In genomic region chr7:126676631-126677220, GRCm38 (mm10) we compare ENCODE assay signal across 14 mouse cellular contexts. TPM values are rescaled to one million over a fixed set of nuclear protein-coding genes. Genes with fewer than 3 reads are reported as not detected.
DNase-seq lines count a peak whose midpoint lies in the region; ATAC-seq and TF ChIP-seq lines count a peak whose summit lies in the region.
"Had no signal": no experiment of that assay in that cellular context is flagged by ENCODE, and none has a peak within 500 bp of the region (broad histone marks: within the 10 kb centered on the region; RNA-seq: fewer than 3 reads in every experiment).

No protein-coding gene starts in this region.

- TF ChIP-seq CTCF in intestine, postnatal 0 days (IDR thresholded peaks at IDR 0.05; ENCODE audit: low read depth): no peak
- no peak for TF ChIP-seq CTCF in small intestine, adult 2 months (IDR thresholded peaks at IDR 0.05; ENCODE audit: extremely low read depth, insufficient read length, insufficient replicate concordance, low read depth, low read length)

- TF ChIP-seq POLR2A in small intestine, adult 2 months (IDR thresholded peaks at IDR 0.05; ENCODE audit: low read depth, low read length): no peak

- peak; percentile 93 for DNase-seq in heart, adult 11 months
- no peak for DNase-seq in heart, postnatal 25 days (ENCODE audit: low spot score)
- DNase-seq in lung, postnatal 10 days: no peak
- DNase-seq: cerebellum, adult 18-20 months; thymus, postnatal 25 days had no signal

- H3K27me3 ChIP-seq in intestine, postnatal 0 days (replicated peaks; ENCODE audit: control insufficient read depth, insufficient read depth, low read length): no peaks in the 10 kb centered on the region
- H3K27me3 ChIP-seq in intestine, embryonic 16.5 days (replicated peaks; ENCODE audit: control insufficient read depth, insufficient read depth, low read length): no peaks in the 10 kb centered on the region
- H3K27me3 ChIP-seq in lung, embryonic 15.5 days: no peaks in the 10 kb centered on the region
- no peaks in the 10 kb centered on the region for H3K27me3 ChIP-seq in small intestine, adult 2 months (ENCODE audit: control insufficient read depth, insufficient read depth, low read length)
- H3K27me3 ChIP-seq: CH12.LX; forebrain, embryonic 13.5 days had no signal

- no peak for ATAC-seq in intestine, postnatal 0 days
- ATAC-seq in intestine, embryonic 16.5 days: no peak
- ATAC-seq in lung, embryonic 15.5 days (ENCODE audit: borderline replicate concordance, extremely low read depth, low FRiP score, low TSS enrichment): 0 out of 2 replicates have a peak, but pooled peaks have one; percentile 7
- ATAC-seq: forebrain, embryonic 13.5 days; inflammation-experienced regulatory T-cells, adult 6 months had no signal

- H3K27ac ChIP-seq in intestine, postnatal 0 days (ENCODE audit: low read depth, low read length): peak overlapping the region; percentile 28; the same call in 1 of the 2 replicates
- H3K27ac ChIP-seq in intestine, embryonic 16.5 days (ENCODE audit: low read length): no peak overlapping the region
- H3K27ac ChIP-seq in lung, embryonic 15.5 days: 0 out of 2 replicates have a peak overlapping the region, but pooled peaks have one; percentile 74
- H3K27ac ChIP-seq in small intestine, adult 2 months (ENCODE audit: insufficient read depth, low read depth, low read length): peak overlapping the region; percentile 43
- H3K27ac ChIP-seq: embryonic facial prominence, embryonic 10.5 days; forebrain, embryonic 13.5 days had no signal

- peaks cover 2% of the 10 kb centered on the region; the same call in 1 of the 2 replicates for H3K4me1 ChIP-seq in intestine, postnatal 0 days (replicated peaks; ENCODE audit: control insufficient read depth, insufficient read depth, low read length)
- H3K4me1 ChIP-seq in intestine, embryonic 16.5 days (ENCODE audit: control insufficient read depth, insufficient read depth, low read length): no peaks in the 10 kb centered on the region
- peaks cover 4% of the 10 kb centered on the region; the same call in 1 of the 2 replicates for H3K4me1 ChIP-seq in lung, embryonic 15.5 days
- H3K4me1 ChIP-seq in small intestine, adult 2 months (ENCODE audit: control insufficient read depth, insufficient read depth, insufficient read length, low read length): peaks cover 17% of the 10 kb centered on the region; the same call in 1 of the 2 replicates
- H3K4me1 ChIP-seq: embryonic facial prominence, embryonic 10.5 days; forebrain, embryonic 13.5 days had no signal

- no peaks in the 10 kb centered on the region for H3K9me3 ChIP-seq in intestine, postnatal 0 days (ENCODE audit: control insufficient read depth)
- H3K9me3 ChIP-seq in intestine, embryonic 16.5 days (ENCODE audit: control insufficient read depth, low read length): no peaks in the 10 kb centered on the region
- no peaks in the 10 kb centered on the region for H3K9me3 ChIP-seq in lung, embryonic 15.5 days
- H3K9me3 ChIP-seq: embryonic facial prominence, embryonic 10.5 days; forebrain, embryonic 13.5 days had no signal

- intact Hi-C loops in heart, postnatal 25 days (cut with DNase I): loop anchor here (2.0 kb wide), 1 partner anchor 16 kb away; no protein-coding TSS in a partner anchor

- no peak overlapping the region for H3K9ac ChIP-seq in intestine, postnatal 0 days (ENCODE audit: low read depth, low read length)
- no peak overlapping the region for H3K9ac ChIP-seq in intestine, embryonic 16.5 days (ENCODE audit: low read depth, low read length)
- H3K9ac ChIP-seq in lung, embryonic 15.5 days: no peak overlapping the region
- H3K9ac ChIP-seq: forebrain, embryonic 13.5 days had no signal

- no peak overlapping the region for H3K4me2 ChIP-seq in intestine, postnatal 0 days (replicated peaks; ENCODE audit: low read depth)
- no peak overlapping the region for H3K4me2 ChIP-seq in intestine, embryonic 16.5 days (ENCODE audit: low read depth, low read length)
- H3K4me2 ChIP-seq in lung, embryonic 15.5 days: no peak overlapping the region
- H3K4me2 ChIP-seq: forebrain, embryonic 13.5 days had no signal

- H3K36me3 ChIP-seq in intestine, postnatal 0 days (ENCODE audit: control insufficient read depth, insufficient read depth): peaks cover 17% of the 10 kb centered on the region; the same call in 1 of the 2 replicates
- H3K36me3 ChIP-seq in intestine, embryonic 16.5 days (ENCODE audit: control insufficient read depth, insufficient read depth, low read length): peaks cover 8% of the 10 kb centered on the region; the same call in 1 of the 2 replicates
- H3K36me3 ChIP-seq in lung, embryonic 15.5 days: peaks cover 15% of the 10 kb centered on the region; the same call in 1 of the 2 replicates
- peaks cover 9% of the 10 kb centered on the region; the same call in 1 of the 2 replicates for H3K36me3 ChIP-seq in small intestine, adult 2 months (ENCODE audit: control insufficient read depth, insufficient read depth, low read length)

- 71% methylated on average over 4 of the region's 4 CpGs for WGBS in intestine, postnatal 0 days
- WGBS in intestine, embryonic 16.5 days: 78% methylated on average over 4 of the region's 4 CpGs
- WGBS in lung, embryonic 15.5 days: 65% methylated on average over 4 of the region's 4 CpGs
- 18% methylated on average over 4 of the region's 4 CpGs for WGBS in small intestine, adult 2 months

- no peak overlapping the region for H3K4me3 ChIP-seq in intestine, postnatal 0 days (ENCODE audit: low read depth, low read length)
- no peak overlapping the region for H3K4me3 ChIP-seq in intestine, embryonic 16.5 days (ENCODE audit: low read length)
- no peak overlapping the region for H3K4me3 ChIP-seq in lung, embryonic 15.5 days
- H3K4me3 ChIP-seq in small intestine, adult 2 months (ENCODE audit: low read depth, low read length): no peak overlapping the region
- H3K4me3 ChIP-seq: embryonic facial prominence, embryonic 10.5 days; forebrain, embryonic 13.5 days had no signal

RNA-seq across cellular contexts. Expression of gene Sult1a1, which starts 0.5 kb away (rescaled TPM):
- 10 to 100 TPM; 28.5 to 32.3 TPM for total RNA-seq in heart, postnatal 25 days (2021)
- 6.8 and 8.2 TPM in 2 replicates for polyA plus RNA-seq in intestine, postnatal 0 days (2015; fragmentation: Nextera tagmentation; extraction: Ambion mirVana)
- polyA plus RNA-seq in intestine, embryonic 16.5 days (2015; fragmentation: Nextera tagmentation; extraction: Ambion mirVana): 7.5 and 7.6 TPM in 2 replicates
- 5.9 and 6.8 TPM in 2 replicates for polyA plus RNA-seq in lung, embryonic 15.5 days (2015; fragmentation: Nextera tagmentation; extraction: Ambion mirVana)
- 5.0 and 7.4 TPM in 2 replicates for polyA plus RNA-seq in small intestine, adult 2 months (2012; rRNA removed)
- polyA plus RNA-seq: neural tube, embryonic 11.5 days had no signal

RNA-seq across cellular contexts. Expression of gene Bola2, which starts 18.5 kb away (rescaled TPM):
- total RNA-seq in heart, postnatal 25 days (2021): 10 to 100 TPM; 43.0 to 49.7 TPM
- 80.4 and 98.2 TPM in 2 replicates for polyA plus RNA-seq in intestine, postnatal 0 days (2015; fragmentation: Nextera tagmentation; extraction: Ambion mirVana)
- polyA plus RNA-seq in intestine, embryonic 16.5 days (2015; fragmentation: Nextera tagmentation; extraction: Ambion mirVana): 111 and 112 TPM in 2 replicates
- polyA plus RNA-seq in lung, embryonic 15.5 days (2015; fragmentation: Nextera tagmentation; extraction: Ambion mirVana): 105 and 119 TPM in 2 replicates
- polyA plus RNA-seq in small intestine, adult 2 months (2012; rRNA removed): 35.8 and 40.6 TPM in 2 replicates

RNA-seq across cellular contexts. Expression of gene Slx1b, which starts 18.9 kb away (rescaled TPM):
- 1 to 10 TPM; 4.3 to 4.5 TPM for total RNA-seq in heart, postnatal 25 days (2021)
- 4.8 and 5.5 TPM in 2 replicates for polyA plus RNA-seq in intestine, postnatal 0 days (2015; fragmentation: Nextera tagmentation; extraction: Ambion mirVana)
- polyA plus RNA-seq in intestine, embryonic 16.5 days (2015; fragmentation: Nextera tagmentation; extraction: Ambion mirVana): 8.3 and 8.9 TPM in 2 replicates
- polyA plus RNA-seq in lung, embryonic 15.5 days (2015; fragmentation: Nextera tagmentation; extraction: Ambion mirVana): 9.9 and 11.5 TPM in 2 replicates
- 7.9 and 16.0 TPM in 2 replicates for polyA plus RNA-seq in small intestine, adult 2 months (2012; rRNA removed)

RNA-seq across cellular contexts. Expression of gene Sgf29, which starts 27.6 kb away (rescaled TPM):
- total RNA-seq in heart, postnatal 25 days (2021): 10 to 100 TPM; 25.9 to 27.2 TPM
- polyA plus RNA-seq in intestine, postnatal 0 days (2015; fragmentation: Nextera tagmentation; extraction: Ambion mirVana): 21.7 and 25.8 TPM in 2 replicates
- polyA plus RNA-seq in intestine, embryonic 16.5 days (2015; fragmentation: Nextera tagmentation; extraction: Ambion mirVana): 42.7 and 49.8 TPM in 2 replicates
- polyA plus RNA-seq in lung, embryonic 15.5 days (2015; fragmentation: Nextera tagmentation; extraction: Ambion mirVana): 47.3 and 54.9 TPM in 2 replicates
- polyA plus RNA-seq in small intestine, adult 2 months (2012; rRNA removed): 16.7 and 23.9 TPM in 2 replicates

RNA-seq across cellular contexts. Expression of gene Coro1a, which starts 30.9 kb away (rescaled TPM):
- total RNA-seq in heart, postnatal 25 days (2021): 10 to 100 TPM; 10.6 to 10.8 TPM
- 21.5 TPM in 2 replicates for polyA plus RNA-seq in intestine, postnatal 0 days (2015; fragmentation: Nextera tagmentation; extraction: Ambion mirVana)
- 38.0 and 38.7 TPM in 2 replicates for polyA plus RNA-seq in intestine, embryonic 16.5 days (2015; fragmentation: Nextera tagmentation; extraction: Ambion mirVana)
- 36.0 and 58.1 TPM in 2 replicates for polyA plus RNA-seq in lung, embryonic 15.5 days (2015; fragmentation: Nextera tagmentation; extraction: Ambion mirVana)
- polyA plus RNA-seq in small intestine, adult 2 months (2012; rRNA removed): 114 and 157 TPM in 2 replicates
